Mouse (Mus musculus) liver, postnatal 0 days (tissue): ENCODE results near the gene Fndc3a. TPM values are rescaled to one million over a fixed set of nuclear protein-coding genes. Genes with fewer than 3 reads are reported as not detected.

Experiments used
- ATAC-seq: fragments of 200-750 bp; cut with Nextera tagmentation; 2 replicates; pipeline ENCODE4 v1.8.0; 2017; ENCODE audit warnings: mild to moderate bottlenecking, moderate library complexity
- DNase-seq: peaks from one replicate; pipeline ENCODE4 v3.0.0-alpha.2; 2016
- H3K27ac ChIP-seq: fragments of 300-500 bp; sonication (generic); 2 replicates; pipeline ENCODE4 v1.5.1; 2014; ENCODE audit warnings: antibody characterized with exemption, moderate library complexity, mild to moderate bottlenecking, low read depth
- H3K27me3 ChIP-seq: fragments of 300-500 bp; sonication (generic); 2 replicates; pipeline ENCODE4 v1.6.1; 2014; ENCODE audit warnings: low read length, control low read depth, mixed read lengths; ENCODE audit not compliant: insufficient read depth
- H3K36me3 ChIP-seq: fragments of 300-500 bp; sonication (generic); replicated peaks from 2 replicates; pipeline ENCODE4 v1.6.1; 2014; ENCODE audit warnings: mild to moderate bottlenecking, control low read depth, low read length, moderate library complexity, mixed read lengths; ENCODE audit not compliant: insufficient read depth
- H3K4me1 ChIP-seq: fragments of 300-500 bp; sonication (generic); 2 replicates; pipeline ENCODE4 v1.6.1; 2014; ENCODE audit warnings: antibody characterized with exemption, mild to moderate bottlenecking, control low read depth; ENCODE audit not compliant: insufficient read depth
- H3K4me2 ChIP-seq: fragments of 300-500 bp; sonication (generic); 2 replicates; pipeline ENCODE4 v1.6.1; 2014; ENCODE audit warnings: low read depth, mild to moderate bottlenecking, low read length, moderate library complexity, mixed read lengths
- H3K4me3 ChIP-seq: fragments of 300-500 bp; sonication (generic); 2 replicates; pipeline ENCODE4 v1.5.1; 2014; ENCODE audit warnings: low read depth, low read length
- H3K9ac ChIP-seq: fragments of 300-500 bp; sonication (generic); replicated peaks from 2 replicates; pipeline ENCODE4 v1.6.1; 2014; ENCODE audit warnings: mild to moderate bottlenecking, moderate library complexity
- H3K9me3 ChIP-seq: fragments of 300-500 bp; sonication (generic); 2 replicates; pipeline ENCODE4 v1.6.1; 2016; ENCODE audit warnings: mild to moderate bottlenecking, control low read depth, low read length, mixed read lengths
- CTCF ChIP-seq: sonication (generic); IDR thresholded peaks from 2 replicates; pipeline ENCODE4 v1.5.1; 2016; ENCODE audit warnings: antibody characterized with exemption, low read depth
- EP300 ChIP-seq: IDR thresholded peaks from 2 replicates; pipeline ENCODE4 v1.6.1; 2016; ENCODE audit warnings: antibody characterized with exemption, low read depth, mild to moderate bottlenecking
- WGBS: fragments of 180-500 bp; shearing (Covaris S2); extraction: QIAGEN DNeasy Blood & Tissue Kit; methylation state at CpG from one replicate; pipeline ENCODE4 v1.1.7; 2014; ENCODE audit not compliant: insufficient replicate concordance; 5-methylcytosine and 5-hydroxymethylcytosine counted together
- polyA plus RNA-seq: library from polyadenylated mRNA; unstranded; fragments of >200 nt; fragmentation: Nextera tagmentation; extraction: Ambion mirVana; gene quantifications from 2 replicates; pipeline ENCODE4 v1.2.1, GENCODE M21; 2015

Fndc3a gene
- polyA plus RNA-seq, 1 experiment from 2014 or later = 11.9 TPM

DNA sequence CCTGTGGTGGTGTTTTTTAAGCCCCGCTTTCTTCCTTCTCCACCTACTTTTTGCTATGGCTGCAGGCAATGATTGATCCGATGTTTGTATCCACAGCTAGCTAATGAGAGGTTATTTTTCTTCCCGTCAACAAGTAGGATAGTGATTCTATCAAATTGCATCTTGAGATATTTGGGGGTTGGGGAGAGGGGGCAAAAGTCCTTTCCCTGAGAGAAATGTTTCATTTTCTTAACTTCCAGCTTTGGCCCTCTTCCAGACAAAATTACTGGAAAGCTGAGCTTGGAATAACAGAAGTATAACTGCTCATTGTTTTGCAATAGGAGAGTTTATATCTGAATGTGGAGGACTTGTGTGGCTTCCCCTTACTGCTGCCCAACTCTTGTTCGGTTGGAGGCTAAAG, 1.3 kb upstream of the Fndc3a start:
- no peak for TF ChIP-seq EP300
- TF ChIP-seq CTCF = no peak
- H3K27ac ChIP-seq = no peak overlapping the region
- no peaks in the 10 kb centered on the region for H3K36me3 ChIP-seq
- H3K9me3 ChIP-seq = no peaks in the 10 kb centered on the region
- peak overlapping the region; percentile 89 for H3K4me2 ChIP-seq
- DNase-seq (no peak), ATAC-seq (no peak)
- 0 out of 2 replicates have a peak, but pooled peaks cover 3% of the 10 kb centered on the region for H3K4me1 ChIP-seq
- no peak overlapping the region for H3K9ac ChIP-seq
- H3K27me3 ChIP-seq = 0 out of 2 replicates have a peak, but pooled peaks cover 8% of the 10 kb centered on the region
- H3K4me3 ChIP-seq = 0 out of 2 replicates have a peak overlapping the region, but pooled peaks have one; percentile 85
- 50% methylated on average over 4 of the region's 4 CpGs for WGBS

DNA sequence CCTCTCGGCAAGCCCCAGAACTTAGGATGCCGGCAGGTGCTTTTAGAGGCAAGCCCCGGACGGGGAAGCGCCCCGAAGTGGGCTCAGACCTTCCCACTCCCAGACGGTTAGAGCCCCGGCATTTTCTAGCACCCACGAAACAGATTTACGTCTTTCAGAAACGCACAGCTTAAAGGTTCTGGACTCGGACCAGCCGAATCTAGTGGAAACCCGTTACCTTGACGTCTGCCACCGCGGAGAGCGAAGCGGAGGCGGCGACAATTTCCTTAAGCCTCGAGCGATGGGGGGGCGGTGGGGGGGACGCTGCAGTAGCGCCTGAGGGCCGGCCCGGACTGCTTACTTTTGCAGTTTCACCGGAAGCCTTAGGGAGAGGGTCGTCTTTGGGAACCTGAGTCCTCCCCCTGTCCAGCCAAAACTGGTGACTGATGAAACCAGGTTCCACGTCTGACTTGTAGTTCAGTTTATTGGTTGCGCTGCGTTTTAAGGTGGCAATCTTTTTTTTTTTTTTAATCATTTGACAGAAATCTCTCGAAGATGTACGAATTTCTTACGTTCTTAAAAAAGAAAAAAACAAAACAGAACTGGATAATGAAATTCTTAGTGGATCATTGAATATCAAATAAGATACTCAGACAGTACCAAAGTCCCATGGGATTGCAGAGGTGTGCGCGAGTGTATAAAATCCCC, 681 bp upstream of the Fndc3a start:
- Histone ChIP-seq H3K4me1 (0 out of 2 replicates have a peak, but pooled peaks cover 3% of the 10 kb centered on the region), H3K9ac (peak overlapping the region; percentile 91), H3K4me2 (peak overlapping the region; percentile 89), H3K9me3 (no peaks in the 10 kb centered on the region), H3K4me3 (peak overlapping the region; percentile 85), H3K27me3 (0 out of 2 replicates have a peak, but pooled peaks cover 8% of the 10 kb centered on the region), H3K36me3 (no peaks in the 10 kb centered on the region), H3K27ac (peak overlapping the region; percentile 97)
- TF ChIP-seq CTCF = no peak
- DNase-seq = peak; percentile 50
- ATAC-seq = peak; percentile 10
- 3% methylated on average over 38 of the region's 38 CpGs for WGBS

DNA sequence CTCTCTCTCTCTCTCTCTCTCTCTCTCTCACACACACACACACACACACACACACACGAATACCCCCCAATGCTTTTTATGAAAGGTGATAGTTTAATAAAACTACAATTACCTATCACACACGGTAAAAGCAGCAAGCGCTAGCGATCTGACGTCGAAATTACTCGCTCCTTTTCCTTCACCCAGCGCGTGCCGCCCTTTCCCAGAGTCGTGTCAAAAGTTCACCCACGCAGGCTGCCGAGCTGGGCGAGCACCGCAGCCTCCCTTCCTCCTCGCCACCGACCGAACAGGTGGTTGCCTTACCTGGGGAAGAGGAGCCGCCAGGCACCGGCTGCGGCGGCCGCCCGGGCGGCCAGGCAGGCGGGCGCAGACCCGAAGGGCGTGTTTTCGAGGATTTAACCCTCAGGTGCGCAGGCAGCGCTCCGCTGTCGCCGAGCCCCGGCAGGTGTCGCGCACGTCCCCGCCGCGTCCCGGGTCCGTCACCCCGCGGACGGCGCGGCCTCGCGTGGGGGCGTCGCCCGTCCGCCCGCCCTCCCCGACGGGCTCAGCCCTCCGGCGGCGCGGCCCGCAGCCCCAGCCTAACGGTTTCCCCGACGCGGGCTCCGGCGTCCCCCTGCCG, 603 bp downstream of the Fndc3a start:
- TF ChIP-seq CTCF (no peak), EP300 (no peak)
- peak overlapping the region; percentile 97 for H3K27ac ChIP-seq
- no peaks in the 10 kb centered on the region for H3K36me3 ChIP-seq
- H3K9ac ChIP-seq = peak overlapping the region; percentile 91
- ATAC-seq (peak; percentile 84), DNase-seq (peak; percentile 74)
- 0 out of 2 replicates have a peak, but pooled peaks cover 8% of the 10 kb centered on the region for H3K27me3 ChIP-seq
- no peaks in the 10 kb centered on the region for H3K9me3 ChIP-seq
- WGBS = under 1% methylated on average over 59 of the region's 70 CpGs
- H3K4me2 ChIP-seq = peak overlapping the region; percentile 89
- H3K4me3 ChIP-seq = peak overlapping the region; percentile 85
- 0 out of 2 replicates have a peak, but pooled peaks cover 3% of the 10 kb centered on the region for H3K4me1 ChIP-seq

DNA sequence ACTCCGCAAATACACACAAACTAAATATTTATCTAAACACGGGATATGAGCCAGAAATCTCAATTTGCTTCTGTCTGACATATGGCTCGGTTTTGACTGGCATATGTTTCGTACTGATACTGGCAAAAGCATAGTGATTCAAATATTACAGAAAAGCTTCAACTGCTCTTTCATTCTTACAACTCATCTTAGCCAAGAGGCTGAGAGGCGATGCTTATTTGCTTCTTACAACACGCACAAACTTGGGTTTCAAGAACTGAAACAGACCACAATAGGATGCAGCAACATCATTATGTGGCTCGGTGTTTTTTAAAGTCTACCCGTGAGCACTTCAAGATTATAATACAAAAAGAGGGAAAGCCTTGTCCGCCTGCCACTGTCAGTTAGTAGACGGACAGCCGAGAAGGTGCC, 1.2 kb downstream of the Fndc3a start:
- TF ChIP-seq CTCF (no peak), EP300 (no peak)
- Histone ChIP-seq H3K4me2 (peak overlapping the region; percentile 89), H3K9me3 (no peaks in the 10 kb centered on the region), H3K9ac (peak overlapping the region; percentile 91), H3K4me1 (peaks cover 3% of the 10 kb centered on the region; the same call in 1 of the 2 replicates), H3K27ac (0 out of 2 replicates have a peak overlapping the region, but pooled peaks have one; percentile 97), H3K27me3 (0 out of 2 replicates have a peak, but pooled peaks cover 8% of the 10 kb centered on the region), H3K36me3 (no peaks in the 10 kb centered on the region), H3K4me3 (peak overlapping the region; percentile 85)
- DNase-seq (no peak), ATAC-seq (no peak)
- whole genome bisulfite sequencing = 14% methylated on average over 11 of the region's 11 CpGs

- Histone ChIP-seq H3K9me3 (no peaks in the 10 kb centered on the region), H3K4me3 (no peak overlapping the region), H3K4me1 (peaks cover 5% of the 10 kb centered on the region), H3K4me2 (no peak overlapping the region), H3K9ac (no peak overlapping the region), H3K27me3 (no peaks in the 10 kb centered on the region), H3K27ac (no peak overlapping the region), H3K36me3 (no peaks in the 10 kb centered on the region)
- 30% methylated on average over 5 of the region's 5 CpGs for WGBS
- ATAC-seq (no peak), DNase-seq (no peak)
- TF ChIP-seq EP300 (no peak), CTCF (no peak)
Observed at GRCm38 (mm10) chr14:72700056-72700455, 9.7 kb downstream of the Fndc3a start.

DNA sequence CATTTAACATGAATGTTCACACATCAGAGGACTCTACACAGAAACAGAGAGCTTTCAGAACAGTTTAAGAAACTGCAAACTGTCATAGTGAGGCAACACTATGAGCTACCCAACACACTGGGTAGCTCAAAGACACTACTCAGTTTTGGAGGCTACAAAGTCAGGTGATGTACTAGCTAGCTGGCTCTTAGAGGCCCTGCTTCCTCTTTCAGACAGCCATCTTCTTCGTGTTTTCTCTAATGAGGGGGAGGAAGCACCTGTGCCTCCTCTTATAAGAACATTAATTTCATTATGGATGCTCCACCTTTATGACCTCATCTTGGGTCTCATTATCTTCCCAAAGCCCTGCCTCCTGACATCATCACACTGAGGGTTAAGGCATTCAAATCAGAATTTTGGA, 18.4 kb downstream of the Fndc3a start:
- ATAC-seq (no peak), DNase-seq (no peak)
- H3K4me3 ChIP-seq = no peak overlapping the region
- no peaks in the 10 kb centered on the region for H3K27me3 ChIP-seq
- no peak overlapping the region for H3K27ac ChIP-seq
- TF ChIP-seq EP300 (no peak), CTCF (no peak)
- no peak overlapping the region for H3K9ac ChIP-seq
- WGBS = 16% methylated on average over 1 of the region's 1 CpGs
- no peaks in the 10 kb centered on the region; the same call in 1 of the 2 replicates for H3K36me3 ChIP-seq
- no peak overlapping the region for H3K4me2 ChIP-seq
- no peaks in the 10 kb centered on the region for H3K4me1 ChIP-seq
- H3K9me3 ChIP-seq = no peaks in the 10 kb centered on the region
